Mouse (Mus musculus) embryonic fibroblast, embryonic 13.5 days (primary cell): ENCODE data around the gene Ntrk2. TPM values are rescaled to one million over a fixed set of nuclear protein-coding genes. Genes with fewer than 3 reads are reported as not detected.

ENCODE experiments used
- H3K27ac ChIP-seq: 2 replicates; pipeline ENCODE4 v1.5.1; 2012; ENCODE audit warnings: low read length, control low read depth, inconsistent platforms; ENCODE audit not compliant: insufficient read depth
- H3K4me1 ChIP-seq: 2 replicates; pipeline ENCODE4 v1.6.1; 2011; ENCODE audit warnings: low read length; ENCODE audit not compliant: control insufficient read depth, insufficient read depth
- H3K4me3 ChIP-seq: 2 replicates; pipeline ENCODE4 v1.5.1; 2011; ENCODE audit warnings: mild to moderate bottlenecking, control low read depth, low read length; ENCODE audit not compliant: insufficient read depth
- CTCF ChIP-seq: IDR thresholded peaks from 2 replicates; pipeline ENCODE4 v1.5.1; 2011; ENCODE audit warnings: mild to moderate bottlenecking, control low read depth, low read length, moderate library complexity, borderline replicate concordance; ENCODE audit not compliant: insufficient read depth
- POLR2A ChIP-seq: IDR thresholded peaks from 2 replicates; pipeline ENCODE4 v1.6.1; 2011; ENCODE audit warnings: low read depth, mild to moderate bottlenecking, control low read depth, low read length, moderate library complexity
- polyA plus RNA-seq: library from polyadenylated mRNA; stranded (reverse); fragments of >200 nt; gene quantifications from 2 replicates; pipeline ENCODE4 v1.2.4, GENCODE M21; 2011; ENCODE audit warnings: low read depth; ENCODE audit not compliant: missing spikeins, insufficient read length

The Ntrk2 gene
- polyA plus RNA-seq, 1 experiment = 1.4 TPM

- no peak overlapping the region for H3K27ac ChIP-seq
- TF ChIP-seq POLR2A = no peak
- no peak for TF ChIP-seq CTCF
- no peaks in the 10 kb centered on the region for H3K4me1 ChIP-seq
Measured at GRCm38 (mm10) chr13:58896254-58896910, 90.0 kb downstream of the Ntrk2 start.

GRCm38 (mm10) chr13:58899337-58899736, 93.0 kb downstream of the Ntrk2 start:
- Histone ChIP-seq H3K4me3 (no peak overlapping the region), H3K27ac (no peak overlapping the region), H3K4me1 (no peaks in the 10 kb centered on the region)
- no peak for TF ChIP-seq CTCF
- TF ChIP-seq POLR2A = no peak

More at GRCm38 (mm10) chr13:58896254-58896910, 90.0 kb downstream of the Ntrk2 start:
- H3K4me3 ChIP-seq = no peak overlapping the region

DNA sequence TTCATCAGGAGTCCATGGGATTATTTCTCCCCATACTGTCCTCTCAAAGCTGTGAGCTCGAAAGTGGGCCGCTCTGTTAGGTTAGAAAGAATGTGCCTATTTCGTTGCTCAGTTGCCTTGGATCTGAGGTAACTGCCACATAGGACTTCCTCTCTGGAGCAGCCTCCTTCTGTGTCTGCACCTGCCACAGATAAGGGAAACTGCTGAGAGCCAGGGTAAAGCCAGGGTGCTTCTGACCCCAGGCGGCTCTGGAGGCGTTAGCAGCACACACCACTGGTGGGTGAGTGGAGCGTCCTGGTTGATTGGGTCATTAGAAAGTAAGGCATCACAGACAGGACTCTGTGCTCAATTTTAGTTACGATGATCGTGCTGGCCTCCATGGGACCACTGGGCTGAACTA, 95.9 kb downstream of the Ntrk2 start:
- H3K4me1 ChIP-seq = no peaks in the 10 kb centered on the region
- no peak overlapping the region for H3K4me3 ChIP-seq
- no peak for TF ChIP-seq POLR2A
- TF ChIP-seq CTCF = no peak
- H3K27ac ChIP-seq = no peak overlapping the region

DNA sequence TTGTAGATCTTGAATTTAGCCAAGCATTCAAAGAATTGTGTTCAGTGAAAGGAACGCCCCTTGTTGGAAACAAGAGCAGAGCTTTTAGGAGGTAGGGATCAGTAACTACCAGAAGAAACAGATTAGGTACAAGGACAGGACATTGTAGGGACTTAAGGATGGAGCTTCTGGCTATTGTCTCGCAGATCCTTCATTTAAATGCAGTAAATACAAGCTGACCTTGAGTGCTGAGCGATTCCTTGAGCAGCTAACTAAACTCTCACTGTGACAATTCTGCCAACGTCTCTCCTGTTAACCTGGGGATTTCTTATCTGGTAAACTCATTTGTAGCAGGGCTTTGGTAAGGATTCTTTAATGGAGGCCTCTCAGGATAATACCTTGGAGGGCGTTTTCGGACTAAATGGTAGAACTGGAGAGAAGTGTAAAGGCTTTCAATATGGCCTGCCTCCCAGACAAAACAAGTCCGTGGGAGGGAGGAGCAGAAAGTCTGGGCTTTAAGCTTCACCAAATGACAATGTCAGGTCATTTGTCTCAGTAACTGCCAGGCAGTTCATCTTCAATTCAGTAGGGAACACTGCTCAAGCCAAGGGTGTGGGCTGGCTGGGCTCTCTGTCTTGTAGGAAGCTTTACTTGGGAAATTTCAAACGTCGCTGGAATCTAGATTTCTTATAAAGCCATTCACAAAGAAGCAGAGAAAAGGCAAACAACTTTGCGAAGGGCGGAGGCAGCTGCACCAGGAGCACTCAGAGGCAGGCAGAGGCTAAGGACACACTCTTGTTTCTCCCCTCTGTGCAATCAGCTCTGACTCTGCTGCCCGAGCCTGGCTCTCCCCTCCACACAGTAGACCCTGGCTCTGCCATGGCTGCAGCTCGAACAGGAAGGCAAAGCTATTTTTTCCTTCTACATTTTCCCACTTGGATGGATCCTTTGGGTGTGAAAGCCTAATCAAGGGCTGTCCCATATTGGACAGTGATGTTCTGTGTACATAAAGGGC, 98.7 kb downstream of the Ntrk2 start:
- no peak overlapping the region for H3K27ac ChIP-seq
- TF ChIP-seq POLR2A = no peak
- no peak for TF ChIP-seq CTCF
- no peak overlapping the region for H3K4me3 ChIP-seq
- no peaks in the 10 kb centered on the region for H3K4me1 ChIP-seq

DNA sequence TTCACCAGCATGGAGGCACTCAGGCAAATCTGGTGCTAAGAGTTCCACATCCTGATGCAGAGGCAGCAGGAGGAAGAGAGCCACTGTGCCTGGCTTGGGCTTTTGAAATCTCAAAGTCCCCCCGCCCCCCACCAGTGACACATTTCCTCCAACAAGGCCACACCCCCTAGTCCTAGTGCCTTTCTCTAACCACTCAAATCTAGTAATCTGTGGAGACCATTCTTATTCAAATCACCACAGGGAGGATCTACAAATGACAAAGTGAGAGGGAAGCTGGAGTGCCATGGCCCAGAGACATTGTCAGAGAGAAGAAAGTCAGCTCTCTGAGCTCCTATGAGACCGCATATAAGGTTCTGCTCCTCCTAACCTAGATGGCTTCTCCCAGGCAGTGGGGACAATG, 105.6 kb downstream of the Ntrk2 start:
- Histone ChIP-seq H3K4me3 (no peak overlapping the region), H3K4me1 (no peaks in the 10 kb centered on the region), H3K27ac (no peak overlapping the region)
- TF ChIP-seq POLR2A (no peak), CTCF (no peak)

GRCm38 (mm10) chr13:58912559-58912958, 106.2 kb downstream of the Ntrk2 start:
- H3K27ac ChIP-seq = no peak overlapping the region
- TF ChIP-seq CTCF = no peak
- no peak for TF ChIP-seq POLR2A
- H3K4me3 ChIP-seq = no peak overlapping the region
- no peaks in the 10 kb centered on the region for H3K4me1 ChIP-seq

DNA sequence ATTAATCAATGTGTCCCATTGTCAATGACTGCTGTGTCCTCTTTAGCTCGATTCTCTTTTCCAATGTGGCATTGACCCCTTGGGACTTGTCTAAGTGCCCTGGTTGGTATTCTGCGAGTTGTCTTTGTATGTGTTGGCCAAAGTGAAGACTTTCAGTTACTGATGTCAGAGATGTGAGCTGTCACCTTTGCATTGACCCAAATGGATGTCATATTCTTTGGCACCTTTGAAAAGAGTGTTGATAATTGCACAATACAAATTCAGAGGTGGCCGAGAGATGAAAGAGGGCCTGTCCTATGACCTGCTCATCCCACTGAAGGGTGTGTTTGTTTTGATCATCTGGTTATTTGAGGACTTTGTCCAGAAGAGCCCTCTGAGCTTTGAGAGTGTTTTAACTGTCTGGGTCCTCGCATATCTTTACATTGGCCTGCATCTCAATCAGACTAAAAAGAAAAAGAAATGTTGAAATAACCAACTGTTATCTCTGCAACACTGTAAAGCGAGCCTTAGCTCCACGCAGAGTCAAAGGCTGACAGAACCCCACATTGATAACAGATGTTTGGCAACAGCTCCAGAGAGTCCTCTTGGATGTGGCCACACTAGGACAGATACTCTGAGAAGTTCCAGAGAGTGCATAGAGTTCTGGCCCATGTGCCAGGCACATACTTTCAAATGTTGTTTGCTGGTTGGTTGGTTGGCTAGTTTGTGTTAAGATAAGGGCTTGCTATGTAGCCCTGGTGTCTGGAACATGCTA, 107.9 kb downstream of the Ntrk2 start:
- H3K4me1 ChIP-seq = no peaks in the 10 kb centered on the region
- TF ChIP-seq POLR2A = no peak
- no peak for TF ChIP-seq CTCF
- no peak overlapping the region for H3K27ac ChIP-seq
- H3K4me3 ChIP-seq = no peak overlapping the region

DNA sequence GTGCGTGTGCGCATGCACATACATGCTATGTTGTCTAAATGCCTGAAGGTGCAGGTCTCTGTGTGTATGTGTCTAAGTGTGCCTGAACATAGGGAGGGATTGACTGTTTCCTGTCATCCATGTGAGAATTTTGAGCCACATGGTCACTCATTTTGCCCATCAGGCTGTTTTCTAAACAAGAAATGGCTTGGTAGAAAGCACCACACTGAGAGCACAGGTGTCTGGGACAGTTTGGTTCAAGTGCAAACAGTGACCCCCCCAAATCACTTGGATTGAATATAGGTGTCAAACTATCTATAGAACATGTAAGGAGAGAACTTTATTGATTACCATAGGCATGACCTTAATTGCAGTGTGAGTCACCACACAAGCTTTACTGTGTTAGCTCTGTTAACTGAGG, 110.0 kb downstream of the Ntrk2 start:
- TF ChIP-seq POLR2A = no peak
- TF ChIP-seq CTCF = no peak
- Histone ChIP-seq H3K4me1 (no peaks in the 10 kb centered on the region), H3K27ac (no peak overlapping the region), H3K4me3 (no peak overlapping the region)

- H3K27ac ChIP-seq = no peak overlapping the region
- TF ChIP-seq CTCF (no peak), POLR2A (no peak)
- no peak overlapping the region for H3K4me3 ChIP-seq
- H3K4me1 ChIP-seq = no peaks in the 10 kb centered on the region
Measured at GRCm38 (mm10) chr13:58920241-58920640, 113.9 kb downstream of the Ntrk2 start.
